Mouse (Mus musculus) yolk sac, embryonic 10.5 days (tissue): ENCODE measurements around the gene Adi1.
A peak's percentile ranks its signal among the peaks of the same experiment; 100 is the strongest.

ENCODE experiments used
- DNase-seq: peaks from one replicate; pipeline ENCODE4 v3.0.0-alpha.2; 2017; ENCODE audit warnings: low spot score

The Adi1 gene

DNA sequence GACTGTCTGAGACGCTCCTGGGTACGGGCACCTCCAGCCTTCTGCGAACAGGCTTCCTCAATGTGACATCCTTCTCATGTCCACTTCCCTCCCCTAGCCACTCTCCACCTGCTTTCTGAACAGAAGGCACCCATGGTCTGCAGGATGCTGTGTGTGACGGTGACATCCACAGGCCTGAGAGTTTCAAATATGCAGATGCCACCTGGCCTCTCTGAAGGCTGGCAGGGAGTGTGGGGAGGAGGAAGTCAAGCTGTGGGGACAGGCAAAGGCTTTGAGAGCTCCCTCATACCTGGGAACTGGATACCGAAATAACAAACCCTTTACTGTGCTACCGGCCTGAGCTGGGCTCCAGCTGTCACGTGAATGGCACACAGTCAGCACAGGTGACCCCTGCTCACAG lies 19.7 kb downstream of the Adi1 start:
- no peak for DNase-seq

- peak; percentile 57 for DNase-seq
Observed at GRCm38 (mm10) chr12:28697821-28698595, 23.0 kb downstream of the Adi1 start.

GRCm38 (mm10) chr12:28699086-28699485 lies 24.1 kb downstream of the Adi1 start:
- no peak for DNase-seq

- peak; percentile 29 for DNase-seq
Observed at GRCm38 (mm10) chr12:28699656-28700055, 24.6 kb downstream of the Adi1 start.

GRCm38 (mm10) chr12:28700101-28700511 lies 25.1 kb downstream of the Adi1 start:
- no peak for DNase-seq

- DNase-seq: no peak
Observed at GRCm38 (mm10) chr12:28700561-28701025, 25.6 kb downstream of the Adi1 start.

GRCm38 (mm10) chr12:28701302-28701701 lies 26.3 kb downstream of the Adi1 start:
- no peak for DNase-seq

DNA sequence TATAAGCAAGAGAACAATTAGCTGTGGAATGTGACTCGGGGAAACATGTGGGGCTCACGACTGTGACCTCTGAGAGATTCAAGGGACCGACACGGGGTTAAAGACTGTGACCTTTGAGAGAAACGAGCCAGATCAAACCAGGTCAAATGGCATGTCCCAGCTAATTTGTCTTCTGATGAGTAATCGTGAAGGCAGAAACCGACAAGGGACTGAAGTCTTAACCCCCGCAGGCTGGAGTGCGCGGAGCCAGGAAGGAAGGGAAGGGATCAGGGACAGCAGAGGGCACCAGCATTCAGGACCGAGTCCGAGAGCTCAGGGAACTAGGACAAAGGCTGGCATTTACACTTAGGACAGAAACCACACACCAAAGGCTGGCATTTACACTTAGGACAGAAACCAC lies 29.4 kb downstream of the Adi1 start:
- peak; percentile 38 for DNase-seq

- no peak for DNase-seq
Observed at GRCm38 (mm10) chr12:28705204-28705603, 30.2 kb downstream of the Adi1 start.

GRCm38 (mm10) chr12:28708154-28708553 lies 33.1 kb downstream of the Adi1 start:
- no peak for DNase-seq

- no peak for DNase-seq
Observed at GRCm38 (mm10) chr12:28710566-28711185, 35.6 kb downstream of the Adi1 start.

DNA sequence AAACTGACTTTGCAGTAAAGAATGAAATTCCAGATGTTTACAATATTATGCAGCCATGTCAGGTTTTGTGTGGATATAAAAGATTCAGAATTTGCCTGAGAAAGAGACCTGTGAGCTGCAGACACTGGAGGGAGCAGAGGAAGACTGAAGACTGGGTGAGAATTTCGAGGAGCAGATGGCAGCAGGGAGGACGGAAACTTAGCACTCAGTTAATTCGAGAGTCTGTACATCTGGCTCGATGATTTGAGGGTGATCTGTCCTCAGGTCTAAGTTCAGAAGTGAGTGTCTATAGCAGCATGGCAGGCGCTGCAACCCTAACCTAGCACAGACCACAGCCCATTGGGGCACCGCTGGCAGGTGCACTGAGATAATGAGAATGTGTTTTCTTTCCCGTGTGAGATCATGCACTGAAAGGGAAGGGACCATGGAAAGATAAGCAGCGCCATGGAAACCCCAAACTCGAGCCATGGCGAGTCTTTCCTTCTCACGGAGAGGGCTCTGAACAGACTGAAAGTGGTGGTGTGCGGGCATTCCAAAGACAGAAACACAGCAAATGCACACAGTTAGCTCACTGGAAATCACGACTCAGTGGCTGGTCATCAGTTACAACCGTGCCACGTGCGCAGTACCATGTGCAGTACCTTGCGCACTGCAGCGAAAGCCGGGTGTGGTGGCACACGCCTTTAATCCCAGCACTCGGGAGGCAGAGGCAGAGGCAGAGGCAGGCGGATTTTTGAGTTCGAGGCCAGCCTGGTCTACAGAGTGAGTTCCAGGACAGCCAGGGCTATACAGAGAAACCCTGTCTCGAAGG lies 40.0 kb downstream of the Adi1 start:
- no peak for DNase-seq

DNA sequence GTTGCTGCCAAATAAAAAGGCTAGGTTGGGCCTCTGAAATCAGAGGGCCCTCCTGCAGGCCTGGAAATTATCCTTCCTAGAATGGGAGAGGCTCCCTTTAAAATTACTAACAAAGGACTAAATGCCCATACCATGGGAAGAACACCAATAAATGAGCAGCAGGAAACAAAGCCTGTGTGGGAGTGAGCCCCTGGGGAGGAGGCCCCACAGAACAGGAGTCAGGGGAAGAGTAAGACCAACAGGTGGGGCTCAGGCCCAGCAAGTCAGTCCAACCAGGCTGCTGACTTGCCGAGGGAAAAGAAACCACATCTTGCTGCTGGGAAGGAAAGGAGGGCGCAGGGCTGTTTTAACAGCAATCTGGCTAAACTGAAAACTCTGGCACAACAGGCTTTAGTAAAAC lies 42.0 kb downstream of the Adi1 start:
- DNase-seq: no peak

DNA sequence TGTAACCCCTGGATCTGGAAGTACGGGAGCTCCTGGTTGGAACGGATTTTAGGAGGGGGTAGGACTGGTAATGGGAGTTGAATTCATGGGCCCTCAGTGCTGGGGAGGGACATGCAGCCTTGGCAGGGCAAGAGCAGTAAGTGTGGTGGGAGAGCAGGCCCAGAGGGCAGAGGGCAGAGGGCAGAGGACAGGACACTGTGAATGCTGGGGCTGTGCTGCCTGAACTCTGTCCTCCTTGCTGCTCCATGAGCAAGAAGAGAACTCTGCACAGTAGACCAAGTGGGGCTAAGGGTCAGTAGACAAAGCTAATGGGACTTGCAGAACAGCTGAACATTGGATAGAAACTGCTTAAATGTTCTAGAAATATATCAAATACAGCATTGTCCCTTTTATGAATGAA lies 43.1 kb downstream of the Adi1 start:
- peak; percentile 34 for DNase-seq

GRCm38 (mm10) chr12:28724366-28724765 lies 49.3 kb downstream of the Adi1 start:
- DNase-seq: no peak

- DNase-seq: no peak
Observed at GRCm38 (mm10) chr12:28726204-28726603, 51.2 kb downstream of the Adi1 start.

- DNase-seq: no peak
Observed at GRCm38 (mm10) chr12:28727061-28727460, 52.0 kb downstream of the Adi1 start.
